Mouse (Mus musculus) T-helper 1 cell (primary cell): ENCODE data around the gene Lrwd1.

Experiments
- in situ Hi-C: fragments of 300-600 bp; cut with MboI, MseI; formaldehyde crosslinking; loops from one replicate; pipeline ENCODE4 v1.15.1; 2025; ENCODE audit warnings: high pct_unique_total_duplicates

Lrwd1 gene

GRCm38 (mm10) chr5:136091927-136092326 is 43.9 kb downstream of the Lrwd1 start:
- in situ Hi-C loops, result no loop called here

GRCm38 (mm10) chr5:136088821-136089575 is 46.9 kb downstream of the Lrwd1 start:
- in situ Hi-C loops, result no loop called here

GRCm38 (mm10) chr5:136086290-136086689 is 49.6 kb downstream of the Lrwd1 start:
- in situ Hi-C loops, result no loop called here

- in situ Hi-C loops, result no loop called here
Measured at GRCm38 (mm10) chr5:136084891-136085651, 50.8 kb downstream of the Lrwd1 start.

- in situ Hi-C loops, result no loop called here
Measured at GRCm38 (mm10) chr5:136084144-136084881, 51.6 kb downstream of the Lrwd1 start.

- in situ Hi-C loops, result no loop called here
Measured at GRCm38 (mm10) chr5:136083669-136084107, 52.2 kb downstream of the Lrwd1 start, which contains the start of gene Rasa4. Gene Rasa4, plus strand, starts transcription at chr5:136083916.

- in situ Hi-C loops, result no loop called here
Measured at GRCm38 (mm10) chr5:136082345-136082744, 53.5 kb downstream of the Lrwd1 start.

- in situ Hi-C loops, result no loop called here
Measured at GRCm38 (mm10) chr5:136078136-136078535, 57.7 kb downstream of the Lrwd1 start.

GRCm38 (mm10) chr5:136077001-136077550 is 58.8 kb downstream of the Lrwd1 start:
- in situ Hi-C loops, result no loop called here

- in situ Hi-C loops, result no loop called here
Measured at GRCm38 (mm10) chr5:136076284-136076683, 59.6 kb downstream of the Lrwd1 start.

GRCm38 (mm10) chr5:136075076-136075475 is 60.8 kb downstream of the Lrwd1 start:
- in situ Hi-C loops, result no loop called here

GRCm38 (mm10) chr5:136073526-136073925 is 62.3 kb downstream of the Lrwd1 start:
- in situ Hi-C loops, result no loop called here

GRCm38 (mm10) chr5:136073051-136073450 is 62.8 kb downstream of the Lrwd1 start:
- in situ Hi-C loops, result no loop called here
